In the genomic region with DNA sequence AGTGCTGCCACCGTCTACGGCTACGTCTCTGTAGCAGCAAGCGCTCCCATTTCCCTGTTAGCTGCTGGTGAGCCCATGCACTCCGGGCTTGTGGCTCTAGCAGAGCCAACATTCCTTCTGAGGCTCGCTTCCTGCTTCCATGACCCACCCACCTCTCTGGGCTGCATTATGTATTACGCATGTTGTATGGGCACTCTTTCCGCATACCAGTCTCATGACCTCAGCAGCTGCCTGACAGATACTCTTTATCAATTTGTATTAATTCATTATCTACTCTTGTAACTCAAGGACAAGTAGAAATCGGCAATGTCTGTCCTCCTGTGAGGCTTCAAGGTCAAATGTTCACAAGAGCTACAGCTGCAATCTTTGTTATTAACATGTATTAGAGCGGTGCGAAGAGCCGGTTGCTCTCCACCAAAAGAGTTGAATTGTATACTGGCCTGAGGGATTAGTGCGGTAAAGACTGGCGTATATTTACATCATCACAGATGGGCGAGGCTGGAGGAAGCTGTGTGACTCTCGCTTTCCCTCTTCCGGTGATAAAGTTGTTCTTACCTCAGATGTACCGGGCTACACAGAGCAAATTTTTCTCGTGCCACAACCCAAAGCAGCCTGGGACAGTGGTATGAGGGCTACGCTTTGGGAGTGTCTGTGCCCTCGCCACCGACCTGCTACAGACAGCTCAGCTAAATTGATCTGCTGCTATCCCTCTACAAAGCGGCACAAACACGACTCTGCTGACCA, we compare ENCODE assay signal across 8 mouse cellular contexts.
DNase-seq lines count a peak whose midpoint lies in the region; TF ChIP-seq lines count a peak whose summit lies in the region.

No protein-coding gene starts in this region.

- H3K27ac ChIP-seq in cortical plate, adult 2 months (ENCODE audit: insufficient read depth, low read length) = peak overlapping the region; percentile 61
- peak overlapping the region; percentile 82 for H3K27ac ChIP-seq in small intestine, adult 2 months (ENCODE audit: insufficient read depth, low read depth, low read length)

- H3K4me1 ChIP-seq in cortical plate, adult 2 months (ENCODE audit: control insufficient read depth, insufficient read depth, low read length) = peaks cover 7% of the 10 kb centered on the region
- peaks cover 11% of the 10 kb centered on the region for H3K4me1 ChIP-seq in small intestine, adult 2 months (ENCODE audit: control insufficient read depth, insufficient read depth, insufficient read length, low read length)

- no peaks in the 10 kb centered on the region for H3K36me3 ChIP-seq in small intestine, adult 2 months (ENCODE audit: control insufficient read depth, insufficient read depth, low read length)

- 0 out of 2 replicates have a peak overlapping the region, but pooled peaks have one; percentile 12 for H3K4me3 ChIP-seq in cortical plate, adult 2 months (ENCODE audit: insufficient read depth, low read length)
- peak overlapping the region; percentile 46 for H3K4me3 ChIP-seq in small intestine, adult 2 months (ENCODE audit: low read depth, low read length)

- TF ChIP-seq POLR2A in cortical plate, adult 2 months (IDR thresholded peaks at IDR 0.05; ENCODE audit: extremely low read depth, insufficient read depth, low read length) = 0 out of 2 replicates have a peak, but pooled peaks have one; percentile 10
- peak; percentile 68; the same call in 1 of the 2 replicates for TF ChIP-seq POLR2A in small intestine, adult 2 months (IDR thresholded peaks at IDR 0.05; ENCODE audit: low read depth, low read length)

- WGBS in small intestine, adult 2 months = 13% methylated on average over 24 of the region's 24 CpGs

- H3K27me3 ChIP-seq in small intestine, adult 2 months (ENCODE audit: control insufficient read depth, insufficient read depth, low read length) = no peaks in the 10 kb centered on the region

- DNase-seq in embryo, embryonic 10 days (ENCODE audit: low spot score) = peak; percentile 57
- DNase-seq in embryo, embryonic 9.5 days (ENCODE audit: extremely low spot score) = no peak
- peak; percentile 85 to 89 for DNase-seq in heart, adult 9 months (ENCODE audit: low spot score in 2 of 2)
- peak; percentile 65 to 69 for DNase-seq in kidney, adult 8-10 months
- peak; percentile 85 for DNase-seq in lung, postnatal 10 days
- no peak for DNase-seq in cerebellum, adult 11-12 months

- TF ChIP-seq CTCF in cortical plate, adult 2 months (IDR thresholded peaks at IDR 0.05; ENCODE audit: extremely low read depth, insufficient read depth, low read length) = no peak
- no peak for TF ChIP-seq CTCF in small intestine, adult 2 months (IDR thresholded peaks at IDR 0.05; ENCODE audit: extremely low read depth, insufficient read length, insufficient replicate concordance, low read depth, low read length)

Comparison
In these comparisons a context has a peak if more than half of its experiments do, and no peak if none do; other contexts are left out.
1. DNase-seq: peak in embryo, embryonic 10 days (single experiment), heart, adult 9 months (2 of 2), kidney, adult 8-10 months (2 of 2) and lung, postnatal 10 days (single experiment); none in embryo, embryonic 9.5 days (single experiment) and cerebellum, adult 11-12 months (single experiment).